In genomic region chr2:62462174-62462573, GRCm38 (mm10) we compare ENCODE assay signal across 20 mouse cellular contexts. TPM values are rescaled to one million over a fixed set of nuclear protein-coding genes. Genes with fewer than 3 reads are reported as not detected.
"Had no signal": no experiment of that assay in that cellular context is flagged by ENCODE, and none has a peak within 500 bp of the region (broad histone marks: within the 10 kb centered on the region; RNA-seq: fewer than 3 reads in every experiment).

No protein-coding gene starts in this region.

- H3K4me1 ChIP-seq: neural tube, embryonic 13.5 days; neural tube, embryonic 15.5 days had no signal

- H3K4me3 ChIP-seq: neural tube, embryonic 13.5 days; neural tube, embryonic 15.5 days; stomach, embryonic 15.5 days had no signal

- H3K9me3 ChIP-seq: neural tube, embryonic 13.5 days; neural tube, embryonic 15.5 days; stomach, embryonic 15.5 days had no signal

- H3K27me3 ChIP-seq: neural tube, embryonic 13.5 days; stomach, embryonic 15.5 days had no signal

- H3K36me3 ChIP-seq: neural tube, embryonic 13.5 days; neural tube, embryonic 15.5 days; stomach, embryonic 15.5 days had no signal

- DNase-seq: retina, postnatal 1 day; right cerebral cortex, adult 18-20 months; right cerebral cortex, postnatal 14 days; right cerebral cortex, postnatal 25 days; right cerebral cortex, postnatal 4 days; spleen, adult 18-20 months; thymus, adult 18-20 months; thymus, adult 2 months; thymus, postnatal 14 days; thymus, postnatal 25 days; thymus, postnatal 36 days; thymus, postnatal 4 days had no signal

- H3K9ac ChIP-seq: neural tube, embryonic 13.5 days; neural tube, embryonic 15.5 days; stomach, embryonic 15.5 days had no signal

- H3K27ac ChIP-seq: neural tube, embryonic 13.5 days; neural tube, embryonic 15.5 days; stomach, embryonic 15.5 days; stomach, postnatal 0 days had no signal

- H3K4me2 ChIP-seq: neural tube, embryonic 13.5 days; neural tube, embryonic 15.5 days; stomach, embryonic 15.5 days had no signal

RNA-seq across cellular contexts. Expression of gene Gcg, which starts 21.3 kb away (rescaled TPM):
- total RNA-seq: neutrophil, adult 5-6 weeks had no signal
- polyA plus RNA-seq: neural tube, embryonic 13.5 days; spleen, adult 2 months; testis, adult 2 months; urinary bladder, adult 2 months had no signal
